ENCODE assay signal across 23 mouse cellular contexts in genomic region chr12:45037091-45037490, GRCm38 (mm10). TPM values are rescaled to one million over a fixed set of nuclear protein-coding genes. Genes with fewer than 3 reads are reported as not detected.
DNase-seq lines count a peak whose midpoint lies in the region; ATAC-seq and TF ChIP-seq lines count a peak whose summit lies in the region.
"Had no signal": no experiment of that assay in that cellular context is flagged by ENCODE, and none has a peak within 500 bp of the region (broad histone marks: within the 10 kb centered on the region; RNA-seq: fewer than 3 reads in every experiment).

No protein-coding gene starts in this region.

- peak overlapping the region; percentile 61; the same call in 1 of the 2 replicates for H3K27ac ChIP-seq in kidney, embryonic 16.5 days (ENCODE audit: low read length)
- no peak overlapping the region for H3K27ac ChIP-seq in lung, embryonic 14.5 days (ENCODE audit: low read depth)
- H3K27ac ChIP-seq in neural tube, embryonic 15.5 days (replicated peaks), result no peak overlapping the region
- H3K27ac ChIP-seq: embryonic facial prominence, embryonic 10.5 days; forebrain, embryonic 13.5 days; heart, adult 2 months; heart, embryonic 15.5 days; hindbrain, embryonic 10.5 days had no signal

- CTCF ChIA-PET in Patski (lab: Charles Lee), result interaction anchor here (1.0 to 1.5 kb wide), 4 partner anchors 10 to 93 kb away, joined by 3 to 4 read pairs (median 3); no protein-coding TSS in a partner anchor

- peak; percentile 21 for DNase-seq in adrenal gland, adult 2 months
- DNase-seq in adrenal gland, postnatal 14 days, result no peak
- DNase-seq in kidney, adult 8-10 months, result no peak
- peak; percentile 45 for DNase-seq in lung, embryonic 14.5 days
- DNase-seq in lung, adult 2 months, result no peak
- no peak for DNase-seq in Patski (ENCODE audit: low read depth, low spot score)
- DNase-seq: B cell, adult 2 months; cerebellum, adult 2 months; cerebellum, postnatal 10 days; forebrain, postnatal 0 days; gastrocnemius, postnatal 14 days; heart, adult 2 months; heart, postnatal 14 days had no signal

- no peak for TF ChIP-seq POLR2A in lung, adult 2 months (IDR thresholded peaks at IDR 0.05; ENCODE audit: borderline replicate concordance, extremely low read depth, low read depth, low read length)

- H3K36me3 ChIP-seq in kidney, embryonic 16.5 days (ENCODE audit: insufficient read depth, low read length), result no peaks in the 10 kb centered on the region
- H3K36me3 ChIP-seq in lung, embryonic 14.5 days (ENCODE audit: insufficient read depth), result no peaks in the 10 kb centered on the region
- no peaks in the 10 kb centered on the region for H3K36me3 ChIP-seq in neural tube, embryonic 15.5 days
- H3K36me3 ChIP-seq: embryonic facial prominence, embryonic 10.5 days; G1E; heart, embryonic 15.5 days; hindbrain, embryonic 10.5 days had no signal

- no peak for TF ChIP-seq CTCF in lung, embryonic 14.5 days (IDR thresholded peaks at IDR 0.05; ENCODE audit: low read depth)
- no peak for TF ChIP-seq CTCF in lung, adult 2 months (IDR thresholded peaks at IDR 0.05; ENCODE audit: insufficient read depth, low read length)
- no peak for TF ChIP-seq CTCF in Patski (IDR thresholded peaks at IDR 0.05)

- in situ Hi-C loops in Patski (cut with MboI; ENCODE audit: low pct_unique_long_range_greater_than_20kb), result no loop called here

- no peak overlapping the region for H3K9ac ChIP-seq in kidney, embryonic 16.5 days (replicated peaks; ENCODE audit: low read length)
- no peak overlapping the region for H3K9ac ChIP-seq in lung, embryonic 14.5 days
- no peak overlapping the region for H3K9ac ChIP-seq in neural tube, embryonic 15.5 days (replicated peaks)
- H3K9ac ChIP-seq: forebrain, embryonic 13.5 days; forebrain, postnatal 0 days; heart, embryonic 15.5 days had no signal

- POLR2A ChIA-PET in Patski (lab: Charles Lee), result interaction anchor here (0.5 kb wide), 1 partner anchor 8 kb away, joined by 3 read pairs; no protein-coding TSS in a partner anchor

- H3K4me2 ChIP-seq in kidney, embryonic 16.5 days (replicated peaks; ENCODE audit: low read depth, low read length), result no peak overlapping the region
- no peak overlapping the region for H3K4me2 ChIP-seq in lung, embryonic 14.5 days
- H3K4me2 ChIP-seq in neural tube, embryonic 15.5 days, result no peak overlapping the region
- H3K4me2 ChIP-seq: forebrain, embryonic 13.5 days; heart, embryonic 11.5 days; heart, embryonic 15.5 days had no signal

- H3K9me3 ChIP-seq in kidney, embryonic 16.5 days (ENCODE audit: low read length), result no peaks in the 10 kb centered on the region
- H3K9me3 ChIP-seq in lung, embryonic 14.5 days (ENCODE audit: low read depth, low read length), result no peaks in the 10 kb centered on the region
- H3K9me3 ChIP-seq in neural tube, embryonic 15.5 days (replicated peaks), result no peaks in the 10 kb centered on the region
- H3K9me3 ChIP-seq: embryonic facial prominence, embryonic 10.5 days; forebrain, embryonic 13.5 days; heart, embryonic 15.5 days; hindbrain, embryonic 10.5 days had no signal

- WGBS in kidney, embryonic 16.5 days, result 36% methylated on average over 4 of the region's 4 CpGs
- WGBS in lung, embryonic 14.5 days, result 35% methylated on average over 4 of the region's 4 CpGs
- 64% methylated on average over 4 of the region's 4 CpGs for WGBS in lung, adult 2 months
- WGBS in neural tube, embryonic 15.5 days, result 71% methylated on average over 4 of the region's 4 CpGs

- no peaks in the 10 kb centered on the region for H3K27me3 ChIP-seq in kidney, embryonic 16.5 days (ENCODE audit: insufficient read depth, low read length)
- no peaks in the 10 kb centered on the region for H3K27me3 ChIP-seq in lung, embryonic 14.5 days (ENCODE audit: insufficient read depth, low read length)
- H3K27me3 ChIP-seq in Patski, result no peaks in the 10 kb centered on the region
- H3K27me3 ChIP-seq in neural tube, embryonic 15.5 days (replicated peaks), result no peaks in the 10 kb centered on the region
- H3K27me3 ChIP-seq: forebrain, embryonic 13.5 days; heart, embryonic 15.5 days had no signal

- no peak overlapping the region for H3K4me3 ChIP-seq in kidney, embryonic 16.5 days (ENCODE audit: low read length)
- H3K4me3 ChIP-seq in lung, embryonic 14.5 days (ENCODE audit: low read depth, low read length), result no peak overlapping the region
- no peak overlapping the region for H3K4me3 ChIP-seq in lung, adult 2 months (replicated peaks; ENCODE audit: extremely low read depth, low read depth, low read length)
- no peak overlapping the region for H3K4me3 ChIP-seq in neural tube, embryonic 15.5 days (replicated peaks)
- H3K4me3 ChIP-seq: embryonic facial prominence, embryonic 10.5 days; forebrain, embryonic 13.5 days; heart, adult 2 months; heart, embryonic 15.5 days; hindbrain, embryonic 10.5 days had no signal

- no peak for ATAC-seq in kidney, embryonic 16.5 days (ENCODE audit: low FRiP score, low TSS enrichment)
- ATAC-seq in lung, embryonic 14.5 days (ENCODE audit: insufficient read depth), result peak; percentile 38; the same call in 1 of the 2 replicates
- ATAC-seq in Patski, result peak; percentile 88
- no peak for ATAC-seq in neural tube, embryonic 15.5 days (ENCODE audit: low FRiP score)
- ATAC-seq: activated CD4-positive, CD25-positive, alpha-beta regulatory T cell, adult 4 months; CD4-positive, CD25-positive, alpha-beta regulatory T cell, adult 4 months; forebrain, embryonic 13.5 days; forebrain, postnatal 0 days had no signal

- peaks cover 11% of the 10 kb centered on the region for H3K4me1 ChIP-seq in kidney, embryonic 16.5 days (ENCODE audit: insufficient read depth, low read length)
- no peaks in the 10 kb centered on the region for H3K4me1 ChIP-seq in lung, embryonic 14.5 days (ENCODE audit: insufficient read depth)
- H3K4me1 ChIP-seq in lung, adult 2 months (ENCODE audit: control insufficient read depth, insufficient read depth, low read length), result no peaks in the 10 kb centered on the region; the same call in 1 of the 2 replicates
- H3K4me1 ChIP-seq in neural tube, embryonic 15.5 days, result no peaks in the 10 kb centered on the region
- H3K4me1 ChIP-seq: embryonic facial prominence, embryonic 10.5 days; forebrain, embryonic 13.5 days had no signal

RNA-seq across cellular contexts. Expression of gene Stxbp6, which starts 37.4 kb away (rescaled TPM):
- 10 to 100 TPM; 18.4 to 21.7 TPM for total RNA-seq in adrenal gland, adult 2 months (2021)
- polyA plus RNA-seq in adrenal gland, adult 2 months (2012; rRNA removed), result 9.7 and 9.8 TPM in 2 replicates
- 16.9 and 19.4 TPM in 2 replicates for total RNA-seq in adrenal gland, postnatal 14 days (2021)
- polyA plus RNA-seq in kidney, embryonic 16.5 days (2015; fragmentation: Nextera tagmentation; extraction: Ambion mirVana), result 29.1 and 35.6 TPM in 2 replicates
- 6.4 and 9.7 TPM in 2 replicates for polyA plus RNA-seq in lung, embryonic 14.5 days (2014; fragmentation: Nextera tagmentation; extraction: Ambion mirVana)
- polyA plus RNA-seq in lung, adult 2 months (2012; rRNA removed), result 12.5 and 24.5 TPM in 2 replicates
- polyA plus RNA-seq in Patski (2021), result 29.8 TPM
- 19.1 and 20.3 TPM in 2 replicates for polyA plus RNA-seq in neural tube, embryonic 15.5 days (2015; fragmentation: Nextera tagmentation; extraction: Ambion mirVana)
- polyA plus RNA-seq: activated CD4-positive, CD25-positive, alpha-beta regulatory T cell, adult 4 months; CD4-positive, CD25-positive, alpha-beta regulatory T cell, adult 4 months; G1E had no signal

Comparison
In these comparisons a context has a peak if more than half of its experiments do, and no peak if none do; other contexts are left out.
1. DNase-seq: peak in adrenal gland, adult 2 months (single experiment) and lung, embryonic 14.5 days (single experiment); none in adrenal gland, postnatal 14 days (single experiment), kidney, adult 8-10 months (0 of 2), lung, adult 2 months (single experiment) and Patski (single experiment).
2. ATAC-seq: peak in lung, embryonic 14.5 days (single experiment) and Patski (single experiment); none in kidney, embryonic 16.5 days (single experiment) and neural tube, embryonic 15.5 days (single experiment).